In genomic region chr5:21724427-21724826, GRCm38 (mm10) we compare ENCODE assay signal across 12 mouse cellular contexts. TPM values are rescaled to one million over a fixed set of nuclear protein-coding genes. Genes with fewer than 3 reads are reported as not detected.
A peak's percentile ranks its signal among the peaks of the same experiment; 100 is the strongest.
DNase-seq lines count a peak whose midpoint lies in the region; ATAC-seq lines count a peak whose summit lies in the region.
"Had no signal": no experiment of that assay in that cellular context is flagged by ENCODE, and none has a peak within 500 bp of the region (broad histone marks: within the 10 kb centered on the region; RNA-seq: fewer than 3 reads in every experiment).

No protein-coding gene starts in this region.

- peaks cover 5% of the 10 kb centered on the region for H3K4me1 ChIP-seq in heart, embryonic 16.5 days (ENCODE audit: control insufficient read depth, insufficient read depth, low read length)
- 0 out of 2 replicates have a peak, but pooled peaks cover 3% of the 10 kb centered on the region for H3K4me1 ChIP-seq in embryonic facial prominence, embryonic 12.5 days
- H3K4me1 ChIP-seq in hindbrain, embryonic 12.5 days = 0 out of 2 replicates have a peak, but pooled peaks cover 3% of the 10 kb centered on the region
- peaks cover 12% of the 10 kb centered on the region for H3K4me1 ChIP-seq in midbrain, embryonic 15.5 days
- H3K4me1 ChIP-seq: liver, embryonic 13.5 days had no signal

- no peak overlapping the region for H3K4me2 ChIP-seq in heart, embryonic 16.5 days (ENCODE audit: low read depth, low read length)
- H3K4me2 ChIP-seq in embryonic facial prominence, embryonic 12.5 days (replicated peaks) = no peak overlapping the region
- no peak overlapping the region for H3K4me2 ChIP-seq in hindbrain, embryonic 12.5 days (replicated peaks)
- no peak overlapping the region for H3K4me2 ChIP-seq in midbrain, embryonic 15.5 days
- H3K4me2 ChIP-seq: liver, embryonic 13.5 days had no signal

- H3K27ac ChIP-seq in heart, embryonic 16.5 days (ENCODE audit: low read length) = peak overlapping the region; percentile 74
- H3K27ac ChIP-seq in embryonic facial prominence, embryonic 12.5 days = peak overlapping the region; percentile 48; the same call in 1 of the 2 replicates
- peak overlapping the region; percentile 74 for H3K27ac ChIP-seq in hindbrain, embryonic 12.5 days
- peak overlapping the region; percentile 65 for H3K27ac ChIP-seq in midbrain, embryonic 15.5 days
- H3K27ac ChIP-seq: heart, adult 2 months; liver, embryonic 13.5 days had no signal

- H3K9ac ChIP-seq in heart, embryonic 16.5 days (ENCODE audit: low read length) = no peak overlapping the region; the same call in 1 of the 2 replicates
- H3K9ac ChIP-seq in embryonic facial prominence, embryonic 12.5 days = no peak overlapping the region
- no peak overlapping the region for H3K9ac ChIP-seq in hindbrain, embryonic 12.5 days
- H3K9ac ChIP-seq in midbrain, embryonic 15.5 days = no peak overlapping the region
- H3K9ac ChIP-seq: liver, embryonic 13.5 days had no signal

- H3K27me3 ChIP-seq in heart, embryonic 16.5 days (ENCODE audit: control insufficient read depth, insufficient read depth, low read length) = no peaks in the 10 kb centered on the region
- H3K27me3 ChIP-seq in embryonic facial prominence, embryonic 12.5 days = no peaks in the 10 kb centered on the region
- H3K27me3 ChIP-seq in hindbrain, embryonic 12.5 days = no peaks in the 10 kb centered on the region
- no peaks in the 10 kb centered on the region for H3K27me3 ChIP-seq in midbrain, embryonic 15.5 days (replicated peaks)
- H3K27me3 ChIP-seq: liver, embryonic 13.5 days had no signal

- no peaks in the 10 kb centered on the region for H3K9me3 ChIP-seq in heart, embryonic 16.5 days (replicated peaks; ENCODE audit: control insufficient read depth, low read length)
- H3K9me3 ChIP-seq in embryonic facial prominence, embryonic 12.5 days = no peaks in the 10 kb centered on the region
- no peaks in the 10 kb centered on the region for H3K9me3 ChIP-seq in hindbrain, embryonic 12.5 days (replicated peaks)
- H3K9me3 ChIP-seq in midbrain, embryonic 15.5 days = no peaks in the 10 kb centered on the region
- H3K9me3 ChIP-seq: liver, embryonic 13.5 days had no signal

- no peak overlapping the region for H3K4me3 ChIP-seq in heart, embryonic 16.5 days (ENCODE audit: low read length)
- no peak overlapping the region for H3K4me3 ChIP-seq in embryonic facial prominence, embryonic 12.5 days
- H3K4me3 ChIP-seq in hindbrain, embryonic 12.5 days = no peak overlapping the region
- H3K4me3 ChIP-seq in midbrain, embryonic 15.5 days = no peak overlapping the region
- H3K4me3 ChIP-seq: heart, adult 2 months; liver, embryonic 13.5 days had no signal

- WGBS in heart, embryonic 16.5 days = 67% methylated on average over 1 of the region's 1 CpGs
- WGBS in embryonic facial prominence, embryonic 12.5 days = 54% methylated on average over 1 of the region's 1 CpGs
- 48% methylated on average over 1 of the region's 1 CpGs for whole genome bisulfite sequencing in hindbrain, embryonic 12.5 days
- 16% methylated on average over 1 of the region's 1 CpGs for WGBS in midbrain, embryonic 15.5 days

- intact Hi-C loops in heart, postnatal 36 days (cut with DNase I) = no loop called here

- no peak for ATAC-seq in heart, embryonic 16.5 days (replicated peaks; ENCODE audit: extremely low read depth, insufficient read depth, low FRiP score)
- no peak for ATAC-seq in embryonic facial prominence, embryonic 12.5 days (ENCODE audit: insufficient number of reproducible peaks, insufficient read depth, low FRiP score, low TSS enrichment)
- no peak for ATAC-seq in hindbrain, embryonic 12.5 days (ENCODE audit: low FRiP score)
- ATAC-seq in midbrain, embryonic 15.5 days (replicated peaks) = no peak
- no peak for ATAC-seq in erythroid progenitor cell, adult 5-6 weeks (replicated peaks; ENCODE audit: low FRiP score, poor library complexity, severe bottlenecking)

- H3K36me3 ChIP-seq in heart, embryonic 16.5 days (ENCODE audit: control insufficient read depth, insufficient read depth) = no peaks in the 10 kb centered on the region
- no peaks in the 10 kb centered on the region for H3K36me3 ChIP-seq in embryonic facial prominence, embryonic 12.5 days
- H3K36me3 ChIP-seq in hindbrain, embryonic 12.5 days = no peaks in the 10 kb centered on the region
- H3K36me3 ChIP-seq in midbrain, embryonic 15.5 days (replicated peaks) = no peaks in the 10 kb centered on the region
- H3K36me3 ChIP-seq: liver, embryonic 13.5 days had no signal

- no peak for DNase-seq in heart, postnatal 36 days
- no peak for DNase-seq in spleen, postnatal 36 days (ENCODE audit: low spot score in 2 of 2)
- no peak for DNase-seq in right cerebral cortex, adult 2 months (ENCODE audit: low spot score in 2 of 2)
- DNase-seq: heart, adult 2 months; liver, embryonic 13.5 days; right cerebral cortex, postnatal 14 days; thymus, postnatal 14 days had no signal

RNA-seq across cellular contexts. Expression of gene Pmpcb, which starts 12.5 kb away (rescaled TPM):
- 154 and 168 TPM in 2 replicates for polyA plus RNA-seq in heart, embryonic 16.5 days (2015; fragmentation: Nextera tagmentation; extraction: Ambion mirVana)
- 100 to 1,000 TPM; 243 to 264 TPM for total RNA-seq in heart, postnatal 36 days (2021)
- polyA plus RNA-seq in embryonic facial prominence, embryonic 12.5 days (2016; fragmentation: Nextera tagmentation; extraction: Ambion mirVana) = 83.8 and 89.1 TPM in 2 replicates
- 85.9 and 90.0 TPM in 2 replicates for polyA plus RNA-seq in hindbrain, embryonic 12.5 days (2016; fragmentation: Nextera tagmentation; extraction: Ambion mirVana)
- polyA plus RNA-seq in midbrain, embryonic 15.5 days (2015; fragmentation: Nextera tagmentation; extraction: Ambion mirVana) = 71.7 and 76.9 TPM in 2 replicates
- 32.7 and 72.4 TPM in 2 replicates for total RNA-seq in erythroid progenitor cell, adult 5-6 weeks (2015; ENCODE audit: low replicate concordance)
- total RNA-seq in erythroid progenitor cell, adult 5-6 weeks (2017; ENCODE audit: low replicate concordance) = 56.0 and 71.2 TPM in 2 replicates

RNA-seq across cellular contexts. Expression of gene Napepld, which starts 23.2 kb away (rescaled TPM):
- 5.6 and 6.3 TPM in 2 replicates for polyA plus RNA-seq in heart, embryonic 16.5 days (2015; fragmentation: Nextera tagmentation; extraction: Ambion mirVana)
- total RNA-seq in heart, postnatal 36 days (2021) = 1 to 10 TPM; 4.3 to 5.4 TPM
- polyA plus RNA-seq in embryonic facial prominence, embryonic 12.5 days (2016; fragmentation: Nextera tagmentation; extraction: Ambion mirVana) = 3.2 and 3.3 TPM in 2 replicates
- 4.9 and 5.2 TPM in 2 replicates for polyA plus RNA-seq in hindbrain, embryonic 12.5 days (2016; fragmentation: Nextera tagmentation; extraction: Ambion mirVana)
- polyA plus RNA-seq in midbrain, embryonic 15.5 days (2015; fragmentation: Nextera tagmentation; extraction: Ambion mirVana) = 2.5 and 2.8 TPM in 2 replicates
- 1.4 and 1.7 TPM in 2 replicates for total RNA-seq in erythroid progenitor cell, adult 5-6 weeks (2015; ENCODE audit: low replicate concordance)
- 1.4 TPM in 1 of 2 replicates, not detected in the other for total RNA-seq in erythroid progenitor cell, adult 5-6 weeks (2017; ENCODE audit: low replicate concordance)
